Mouse (Mus musculus): ENCODE measurements at regions not wholly inside any gene's neighbourhood (a gene's known extent, or its start where the extent isn't known, plus 50 kb on each side); places are given as distances from the start of the nearest gene placed in this dataset.

GRCm38 (mm10) chr7:70178956-70179355 is 187.6 kb downstream of the Nr2f2 start:
- TF ChIP-seq CTCF (IDR thresholded peaks at IDR 0.05; ENCODE audit: control insufficient read depth, insufficient read depth, low read length) = no peak
- TF ChIP-seq POLR2A (IDR thresholded peaks at IDR 0.05; ENCODE audit: borderline replicate concordance, control insufficient read depth, low read depth, low read length) = no peak

Measured in bone marrow, adult 2 months (tissue).